Mouse (Mus musculus): ENCODE data around the gene Bsdc1.

GRCm38 (mm10) chr4:129508237-129508515 lies 46.8 kb downstream of the Bsdc1 start:
- TF ChIP-seq ZC3H11A (IDR thresholded peaks at IDR 0.05; ENCODE audit: low read depth, low read length) (no peak), HCFC1 (IDR thresholded peaks at IDR 0.05; ENCODE audit: low read depth, low read length) (no peak), NELFE (IDR thresholded peaks at IDR 0.05; ENCODE audit: low read depth, low read length) (no peak), CHD2 (IDR thresholded peaks at IDR 0.05; ENCODE audit: low read length) (no peak), CTCF (IDR thresholded peaks at IDR 0.05 in 2 of 3, conservative IDR thresholded peaks at IDR 0.05 in 1 of 3; ENCODE audit: control insufficient read depth in 1 of 3, insufficient read depth in 1 of 3, low read depth in 2 of 3, low read length in 3 of 3, poor library complexity in 1 of 3, severe bottlenecking in 1 of 3) (no peak), MAZ (IDR thresholded peaks at IDR 0.05; ENCODE audit: low read depth, low read length) (no peak), BHLHE40 (IDR thresholded peaks at IDR 0.05; ENCODE audit: borderline replicate concordance, low read depth, low read length) (peak; percentile 14; the same call in 1 of the 2 replicates), POLR2A (IDR thresholded peaks at IDR 0.05; ENCODE audit: control insufficient read depth in 1 of 2, insufficient read depth in 1 of 2, low read depth in 1 of 2, low read length in 2 of 2, poor library complexity in 1 of 2) (no peak), MAFK (IDR thresholded peaks at IDR 0.05; ENCODE audit: borderline replicate concordance, low read depth, low read length) (no peak), POLR2AphosphoS5 (IDR thresholded peaks at IDR 0.05; ENCODE audit: borderline replicate concordance, low read depth, low read length) (no peak), USF2 (IDR thresholded peaks at IDR 0.05; ENCODE audit: borderline replicate concordance in 1 of 2, insufficient read depth in 1 of 2, low read depth in 1 of 2, low read length in 2 of 2) (no peak), ZMIZ1 (IDR thresholded peaks at IDR 0.05; ENCODE audit: low read depth, low read length) (no peak), RAD21 (IDR thresholded peaks at IDR 0.05; ENCODE audit: low read depth, low read length) (no peak)
